Mouse (Mus musculus) cerebellum, adult 9-10 months (tissue): ENCODE data around the gene Apopt1.

Source experiments
- DNase-seq: peaks from one replicate; pipeline ENCODE4 v3.0.0; 2022

Apopt1 gene

DNA sequence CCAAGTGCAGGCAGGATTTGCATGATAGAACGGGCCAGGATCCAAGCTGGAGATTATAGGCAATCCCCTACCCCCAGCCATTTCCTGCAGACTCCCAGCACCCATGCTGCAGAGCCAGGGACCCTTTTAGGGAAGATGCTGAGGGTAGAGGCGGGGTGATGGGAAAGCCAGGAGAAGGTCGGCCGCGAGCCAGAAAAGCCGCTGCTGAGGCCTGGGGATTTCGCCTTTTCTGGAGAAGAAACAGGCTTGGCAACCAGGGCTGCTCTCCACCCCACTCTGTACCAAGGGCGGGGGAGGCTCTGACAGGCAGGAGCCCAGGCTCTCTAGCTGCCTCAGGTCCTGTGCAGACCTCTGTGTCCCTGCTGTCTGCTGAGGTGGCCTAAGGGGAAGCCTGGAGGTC lies 31.8 kb upstream of the Apopt1 start:
- no peak for DNase-seq

DNA sequence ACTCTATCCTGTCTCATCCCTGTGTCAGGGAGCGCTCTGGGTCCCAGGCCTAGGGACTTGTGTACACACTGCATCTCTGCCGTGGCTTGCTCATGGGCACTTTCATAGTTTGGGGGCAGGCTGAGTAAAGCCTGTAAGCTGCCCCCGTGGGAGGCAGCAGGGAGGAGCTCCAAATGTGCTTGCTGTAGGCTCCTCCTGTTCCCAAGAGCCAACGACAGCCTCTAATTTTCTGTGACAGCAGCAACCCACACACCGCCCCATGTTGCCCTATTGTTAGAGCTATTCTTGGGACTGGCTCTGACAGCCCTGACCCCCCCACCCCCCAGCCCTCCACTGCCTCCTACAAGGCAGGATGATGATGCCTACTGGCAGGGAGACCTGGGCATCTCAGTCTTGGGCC lies 31.1 kb upstream of the Apopt1 start:
- DNase-seq, result no peak

DNA sequence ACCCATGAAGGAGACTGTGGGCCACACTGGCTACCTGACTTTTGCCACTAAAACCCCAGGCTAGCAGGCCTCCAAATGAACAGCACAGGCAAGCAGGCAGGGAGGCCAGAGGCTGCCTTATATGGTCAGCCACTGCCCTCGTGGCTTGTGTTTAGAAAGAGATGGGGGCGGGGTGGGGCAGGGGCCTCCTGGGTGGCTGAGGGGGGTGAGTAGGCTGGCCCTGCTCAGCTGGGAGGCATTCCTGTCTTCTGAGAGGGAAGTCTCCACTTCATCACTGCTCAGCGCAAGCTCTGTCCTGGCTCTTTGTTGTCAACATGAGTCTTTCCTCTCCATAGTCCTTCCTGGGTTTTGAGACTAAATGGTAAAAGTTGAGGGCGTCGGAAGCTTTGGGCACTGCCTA lies 30.3 kb upstream of the Apopt1 start:
- DNase-seq, result no peak

DNA sequence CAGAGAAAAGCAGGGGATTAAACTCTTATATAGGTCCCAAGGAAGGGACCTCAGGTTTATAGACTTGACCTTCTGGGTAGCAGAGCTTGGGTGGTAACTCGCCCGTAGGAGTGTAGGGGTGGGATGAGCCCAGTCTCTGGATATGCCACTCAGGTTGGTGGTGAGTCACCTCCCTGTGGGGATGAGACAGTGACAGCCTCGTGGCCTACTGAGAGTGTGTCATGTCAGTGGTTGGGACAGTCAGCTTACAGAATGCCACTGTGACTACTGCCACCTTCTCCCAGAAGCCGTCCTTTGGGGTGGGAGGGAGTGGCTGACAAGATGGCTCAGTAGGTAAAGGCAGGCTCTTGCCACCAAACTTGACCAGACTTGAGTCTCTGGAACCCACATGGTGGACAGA lies 26.7 kb upstream of the Apopt1 start:
- DNase-seq, result peak; percentile 46

DNA sequence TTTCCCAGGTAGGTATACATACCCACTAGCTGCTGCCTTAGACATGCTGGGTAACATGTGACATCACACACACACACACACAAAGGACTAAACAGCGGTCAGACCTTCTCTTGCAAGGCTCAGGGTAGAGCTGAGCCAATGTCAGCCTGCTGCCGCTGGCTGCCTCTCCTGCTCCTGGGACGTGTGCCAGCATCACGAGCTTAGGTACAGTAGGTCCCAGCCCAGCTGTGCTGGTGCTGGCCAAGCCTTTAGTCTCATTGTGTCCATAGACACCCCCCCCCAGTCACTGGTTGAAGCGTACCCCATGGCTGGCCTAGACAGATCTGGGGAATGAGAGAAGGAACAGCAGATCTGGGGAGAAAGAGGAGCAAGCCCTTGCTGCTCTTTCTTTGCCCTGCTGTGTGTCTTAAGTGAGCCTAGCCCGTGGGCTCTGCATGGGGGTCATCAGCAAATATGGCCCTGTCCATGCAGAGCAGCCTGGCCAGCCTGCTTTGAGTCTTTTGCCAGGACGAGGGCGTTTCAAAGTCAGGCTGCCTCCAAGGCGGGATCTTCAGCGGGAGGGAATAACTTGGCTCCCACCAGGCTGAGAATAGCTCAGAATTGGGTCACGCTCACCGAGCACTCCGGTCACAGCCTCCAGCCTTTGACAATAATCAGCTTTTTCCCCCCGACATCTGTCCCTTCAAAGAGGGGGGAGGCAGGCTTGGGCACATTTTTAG lies 25.6 kb upstream of the Apopt1 start:
- DNase-seq, result peak; percentile 82

DNA sequence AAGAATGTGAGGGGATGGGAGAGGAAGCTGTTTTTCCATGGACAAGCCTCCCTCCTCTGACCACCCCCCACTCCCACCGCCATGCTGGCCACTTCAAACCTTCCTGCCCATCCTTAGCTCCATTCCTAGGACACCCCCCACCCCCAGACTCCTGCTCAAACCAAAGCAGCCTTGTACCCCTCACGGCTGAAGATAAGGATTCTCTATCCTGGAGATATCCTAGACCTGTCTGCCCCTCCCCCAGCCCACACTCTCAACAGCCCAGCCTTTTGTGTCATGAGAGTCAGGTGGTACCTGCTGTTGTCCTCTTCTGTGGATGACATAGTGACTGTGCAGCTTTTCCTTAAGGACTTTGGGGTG lies 25.0 kb upstream of the Apopt1 start:
- DNase-seq, result peak; percentile 67

DNA sequence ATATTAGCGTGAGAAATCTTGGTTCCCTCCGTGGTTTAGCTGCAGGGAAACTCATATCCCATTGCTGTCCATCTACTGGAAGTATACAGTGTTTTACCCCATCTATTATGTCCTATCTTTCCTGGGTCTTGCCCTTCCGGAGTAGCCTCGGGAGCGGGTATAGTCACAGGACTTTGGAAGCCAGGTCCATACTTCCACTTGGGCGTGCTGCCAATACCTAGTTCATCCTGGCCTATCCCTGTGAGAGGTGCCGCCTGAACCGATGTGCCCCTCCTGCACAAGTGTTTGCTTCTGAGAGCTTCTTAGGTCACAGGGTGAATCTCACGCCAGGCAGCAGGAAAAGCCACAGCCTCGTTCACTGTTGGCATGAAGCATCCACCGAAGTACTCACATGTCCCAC lies 23.6 kb upstream of the Apopt1 start:
- DNase-seq, result peak; percentile 51

DNA sequence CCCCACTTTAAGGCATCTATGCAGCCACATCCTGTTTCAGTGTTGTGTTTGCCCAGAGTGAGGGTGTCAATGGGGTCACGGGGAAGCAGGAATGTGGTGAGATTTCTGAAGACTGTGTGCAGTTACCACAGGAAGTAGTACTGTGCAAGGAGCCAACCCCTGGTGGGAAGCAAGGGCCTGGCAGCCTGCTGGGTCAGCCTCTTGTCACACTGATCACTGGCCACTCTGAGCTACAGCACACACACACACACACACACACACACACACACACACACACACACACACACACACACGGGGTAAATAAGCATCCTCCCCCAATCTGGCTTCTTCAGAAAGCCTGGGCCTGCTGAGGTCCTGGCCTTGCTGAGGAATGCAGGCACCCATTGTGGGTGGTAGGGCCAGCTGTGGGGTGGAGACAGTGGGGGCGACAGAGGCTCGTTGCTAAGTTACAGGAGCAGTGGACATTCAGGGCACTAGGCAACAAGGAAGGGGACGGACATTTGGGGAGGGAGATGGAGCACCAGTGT lies 21.7 kb upstream of the Apopt1 start:
- no peak for DNase-seq

DNA sequence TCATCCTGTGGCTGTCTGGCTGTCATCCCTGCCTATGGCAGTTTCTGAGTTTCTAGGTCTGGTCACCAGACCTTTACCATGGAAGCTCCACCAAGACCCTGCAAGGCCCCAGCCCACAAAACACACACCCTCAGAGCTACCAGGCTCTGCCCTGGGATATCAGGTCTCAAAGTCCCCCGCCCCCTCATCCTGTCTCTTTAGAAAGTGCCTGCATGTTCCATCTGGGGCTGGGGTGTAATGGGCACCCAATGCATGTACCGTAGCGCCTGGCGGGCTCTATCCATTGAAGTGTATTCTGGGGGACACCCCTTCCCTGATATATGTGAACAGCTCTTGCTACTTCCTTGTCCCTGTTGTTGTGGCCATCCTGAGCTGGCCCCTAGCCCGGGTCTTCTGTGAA lies 20.2 kb upstream of the Apopt1 start:
- no peak for DNase-seq

DNA sequence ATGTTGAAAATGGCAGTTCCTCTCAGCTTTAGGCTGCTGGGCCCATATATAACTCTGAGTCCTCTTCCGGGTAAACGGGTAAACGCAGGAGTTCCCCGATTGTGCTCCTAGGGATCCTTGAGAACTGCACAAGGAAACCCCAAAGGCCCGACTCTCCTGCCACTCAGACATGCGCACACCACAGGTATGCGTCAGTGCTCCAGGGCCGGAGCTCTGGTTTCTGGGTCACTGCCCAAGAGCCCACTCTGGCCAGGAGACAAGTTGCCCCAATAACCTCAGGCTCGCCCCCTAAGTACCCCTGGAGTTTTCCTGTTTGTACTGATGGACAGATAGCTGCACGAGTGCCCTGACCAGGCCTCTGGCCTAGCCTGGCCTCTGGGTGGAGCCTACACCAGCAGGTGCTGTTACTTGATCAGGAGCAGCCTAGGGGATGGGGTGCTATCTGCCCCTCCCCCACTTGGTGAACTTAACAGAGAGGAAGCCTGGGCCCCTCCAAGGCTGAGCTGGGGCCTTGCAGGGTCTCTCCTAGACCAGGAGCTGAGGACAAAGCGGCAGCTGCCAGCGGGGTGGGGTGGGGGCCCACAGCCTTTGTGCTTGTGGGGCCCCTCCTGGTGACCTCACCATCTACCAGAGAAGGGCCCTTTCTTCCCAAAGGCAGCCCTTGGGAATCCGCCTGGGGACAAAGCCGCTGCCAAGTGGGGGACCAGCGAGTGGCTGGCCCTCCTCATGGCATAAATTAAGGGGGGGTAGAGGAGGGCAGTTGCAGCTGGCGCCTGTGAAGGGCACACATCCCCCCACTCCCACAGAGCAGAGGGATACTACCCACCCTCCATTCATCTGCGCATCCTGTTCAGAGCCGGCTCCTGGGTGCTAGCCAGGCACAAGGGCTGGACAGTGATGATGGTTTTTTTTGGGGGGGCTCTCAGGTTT lies 19.5 kb upstream of the Apopt1 start:
- DNase-seq, result peak; percentile 69

DNA sequence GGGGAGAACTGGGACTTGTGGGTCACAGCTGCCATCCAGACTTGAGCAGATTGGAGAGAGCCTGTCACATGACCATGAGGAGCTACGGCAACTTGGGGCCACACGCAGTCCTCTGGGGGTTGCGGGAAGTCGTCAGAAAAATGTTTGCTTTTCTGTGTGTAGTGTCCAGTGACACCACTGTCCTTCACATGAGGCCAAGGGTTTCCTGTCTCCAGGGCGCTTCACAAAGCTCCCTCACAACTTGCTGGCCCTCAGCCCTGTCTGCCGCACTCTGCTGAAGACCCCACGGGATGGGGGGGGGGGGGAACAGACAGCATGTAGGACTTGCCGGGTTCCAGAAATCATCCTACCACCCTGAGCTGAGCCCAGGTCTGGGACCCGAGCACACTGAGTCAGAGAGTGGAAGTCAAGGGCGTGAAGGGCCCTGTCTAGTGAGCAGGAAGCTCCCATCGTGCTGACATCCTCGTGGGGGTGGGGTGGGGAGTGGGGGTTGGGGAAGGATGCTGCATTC lies 18.7 kb upstream of the Apopt1 start:
- no peak for DNase-seq

DNA sequence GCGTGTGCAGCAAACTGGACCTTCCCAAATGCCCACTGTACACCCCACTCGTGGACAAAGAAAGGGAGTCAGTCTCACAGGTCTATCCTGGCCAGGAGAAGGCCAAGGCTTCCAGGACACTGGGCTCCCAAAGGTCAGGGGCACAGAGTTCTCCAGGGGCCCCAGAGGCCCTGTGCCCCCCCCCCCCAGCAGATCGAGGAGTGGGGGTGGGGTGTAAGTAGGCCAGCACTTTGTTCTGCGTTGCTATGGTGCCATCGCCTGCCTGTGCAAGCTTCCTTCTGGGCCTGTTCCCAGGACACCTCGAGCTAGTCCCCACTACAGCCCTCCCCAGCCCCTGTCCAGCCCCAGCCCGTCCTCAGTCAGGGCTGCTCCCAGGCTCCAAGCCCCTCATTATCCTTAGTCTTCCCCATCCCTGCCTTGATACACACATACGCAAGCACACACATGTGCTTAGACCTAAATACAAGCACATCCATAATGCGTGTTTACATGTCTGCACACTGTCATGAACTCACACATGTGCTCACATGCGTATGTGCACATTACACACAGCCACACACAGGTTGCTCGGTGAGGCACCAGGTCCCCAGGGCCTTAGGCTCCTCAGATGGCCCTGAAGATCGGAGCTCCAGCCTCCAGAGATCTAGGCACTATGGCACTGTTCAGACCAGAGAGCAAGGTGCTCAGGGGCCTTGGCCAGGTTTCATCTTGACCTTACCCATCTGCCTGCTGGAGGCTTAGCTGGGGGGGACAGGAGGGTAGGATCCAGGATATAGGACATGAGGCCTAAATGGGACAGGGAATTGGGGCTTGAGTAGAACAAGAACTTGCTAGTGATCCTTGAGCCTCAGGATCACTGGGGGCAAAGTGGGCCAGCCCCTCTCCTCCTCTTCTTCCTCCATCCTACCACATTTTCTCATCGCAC lies 17.9 kb upstream of the Apopt1 start:
- DNase-seq, result no peak

DNA sequence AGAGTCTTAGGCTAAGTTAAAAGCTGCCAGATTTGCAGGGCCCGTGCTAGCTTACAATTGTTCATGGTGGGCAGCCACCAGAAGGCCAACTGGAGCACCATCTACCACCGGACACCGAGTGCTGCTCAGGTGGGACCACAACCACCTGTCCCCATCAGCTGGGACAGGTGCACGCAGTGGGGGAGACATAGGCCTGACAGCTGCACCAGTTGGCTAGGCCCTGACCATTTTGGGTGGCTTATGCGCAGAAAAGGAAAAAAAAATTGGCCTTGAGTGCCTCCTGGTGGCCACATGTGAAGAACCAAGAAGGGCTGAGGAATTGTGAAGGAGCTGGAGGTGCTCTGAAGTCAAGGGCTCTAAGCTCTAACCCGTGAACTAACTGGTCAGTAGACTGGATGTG lies 16.8 kb upstream of the Apopt1 start:
- peak; percentile 90 for DNase-seq

DNA sequence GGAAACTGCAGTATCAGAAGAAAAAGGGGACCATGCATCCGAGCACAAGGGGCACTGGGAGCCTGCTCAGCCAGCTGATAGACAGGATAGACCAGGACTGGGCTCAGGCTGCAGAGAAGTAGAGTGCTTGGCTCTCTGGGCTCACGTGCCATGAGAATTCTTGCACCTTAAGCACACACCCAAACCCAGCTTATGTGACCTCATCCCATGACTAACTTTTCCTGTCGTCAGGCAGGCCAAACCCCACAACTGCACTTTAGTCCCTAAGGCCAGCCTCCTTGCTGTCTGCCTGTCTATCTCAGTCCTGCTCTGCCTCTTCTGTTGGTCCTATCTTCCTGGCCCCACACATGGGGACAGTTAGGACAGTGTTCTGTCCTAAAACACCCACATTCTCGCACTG lies 15.4 kb upstream of the Apopt1 start:
- no peak for DNase-seq

DNA sequence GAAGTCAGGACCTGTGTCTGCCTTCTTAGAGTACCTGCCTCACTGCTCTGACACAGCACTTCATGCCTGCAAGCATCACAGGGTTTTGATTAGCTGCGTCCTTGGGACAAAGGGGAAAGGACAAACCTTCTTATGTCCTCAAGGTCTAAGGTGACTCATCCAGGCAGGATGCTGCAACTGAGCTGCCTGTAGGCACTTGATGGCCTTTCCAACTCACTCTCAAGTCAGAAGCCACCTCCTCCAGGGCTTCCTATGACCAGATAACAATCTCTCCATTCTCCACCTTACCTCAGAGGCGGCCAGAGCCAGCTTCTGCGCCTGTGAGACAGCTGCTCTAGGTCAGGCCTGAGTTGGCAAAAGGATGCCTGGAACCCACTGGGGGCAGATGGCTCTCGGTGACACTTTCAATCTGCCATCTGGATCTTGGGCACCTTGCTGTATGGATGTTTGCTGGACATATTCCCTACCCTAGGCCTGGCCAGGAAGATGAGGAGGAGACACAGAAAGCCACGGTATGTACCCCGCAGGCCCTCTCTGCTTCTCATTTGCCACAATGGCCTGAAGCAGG lies 14.6 kb upstream of the Apopt1 start:
- DNase-seq, result peak; percentile 87

DNA sequence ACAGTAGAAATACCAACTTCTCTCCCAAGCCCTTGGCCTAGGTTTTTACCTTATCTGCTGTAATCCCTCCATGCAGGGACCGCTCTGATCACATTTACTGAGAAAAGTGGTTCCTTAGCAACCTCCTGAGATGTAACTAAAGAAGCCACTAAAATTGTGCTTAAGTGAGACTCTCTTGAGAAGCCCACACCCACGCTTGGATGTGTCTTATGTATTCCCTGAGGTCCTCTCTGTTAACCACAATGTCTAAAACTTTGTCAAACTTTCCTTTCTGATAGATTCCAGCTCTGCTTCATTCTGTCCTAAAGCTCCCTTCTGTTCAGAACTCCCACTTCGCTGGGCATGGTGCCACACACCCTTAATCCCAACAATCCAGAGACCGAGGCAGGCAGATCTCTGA lies 13.5 kb upstream of the Apopt1 start:
- no peak for DNase-seq

DNA sequence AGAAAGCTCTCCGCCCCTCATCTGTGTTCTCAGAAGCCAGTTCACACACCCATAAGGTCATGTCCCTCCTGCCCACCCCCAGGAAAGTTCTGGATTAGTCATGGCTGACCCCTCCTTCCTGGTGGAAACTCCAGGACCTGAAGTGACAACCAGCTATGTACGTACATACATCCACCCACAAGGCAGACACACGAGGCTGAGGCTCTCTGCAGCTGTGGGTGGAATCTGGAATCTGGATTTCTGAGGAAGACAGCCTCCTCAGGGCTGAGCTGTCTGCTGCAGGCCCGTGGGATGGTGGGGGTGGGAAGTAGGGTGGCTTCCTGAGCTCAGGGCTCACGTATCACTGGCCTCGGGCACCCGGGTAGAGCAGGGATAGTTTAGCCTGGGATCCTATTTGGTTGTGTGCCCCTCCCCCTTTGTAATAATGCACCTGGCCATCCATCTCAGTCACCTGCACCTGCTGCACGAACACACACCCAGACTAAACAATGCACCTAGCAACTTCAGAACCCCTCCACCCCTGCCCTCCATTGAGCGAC lies 12.1 kb upstream of the Apopt1 start:
- DNase-seq, result no peak

DNA sequence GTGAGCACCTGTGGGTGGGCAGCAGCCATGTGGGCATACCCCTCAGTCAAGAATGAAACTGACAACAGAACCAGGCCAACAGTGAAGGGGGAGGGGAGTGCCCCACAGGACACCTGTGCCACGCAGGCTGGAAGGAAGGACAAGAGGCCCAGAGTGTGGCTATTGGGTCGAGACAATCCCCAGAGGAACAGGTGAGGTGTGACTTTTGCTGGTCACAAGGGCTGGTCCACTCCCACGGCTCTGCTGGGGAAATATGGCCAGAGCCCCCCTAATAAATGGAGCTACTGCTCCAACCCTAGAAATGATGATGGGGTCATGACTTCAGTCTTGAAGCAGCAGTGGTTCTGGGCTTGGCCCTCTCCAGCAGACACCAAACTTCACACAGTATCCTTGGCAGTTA lies 9.8 kb upstream of the Apopt1 start:
- DNase-seq, result no peak

DNA sequence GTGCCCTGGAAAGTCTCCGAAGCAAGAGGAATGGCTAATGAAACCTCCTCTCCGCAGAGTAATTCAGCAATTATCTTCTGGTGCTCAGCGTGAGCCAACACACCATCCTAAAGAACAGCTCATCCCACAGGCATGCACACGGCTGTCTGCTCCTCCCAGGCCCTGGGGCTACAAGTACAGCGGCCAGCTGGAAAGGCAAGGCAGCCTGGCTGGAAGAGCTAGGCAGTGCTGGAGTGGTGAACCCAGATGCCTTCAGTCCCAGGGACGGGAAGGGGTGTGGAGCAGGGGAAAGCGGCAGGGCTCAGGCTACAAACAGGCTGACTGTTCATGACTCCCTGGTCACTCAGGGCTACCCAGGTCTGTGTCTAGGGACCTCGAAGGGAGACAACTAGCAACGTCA lies 8.5 kb upstream of the Apopt1 start:
- DNase-seq, result no peak

DNA sequence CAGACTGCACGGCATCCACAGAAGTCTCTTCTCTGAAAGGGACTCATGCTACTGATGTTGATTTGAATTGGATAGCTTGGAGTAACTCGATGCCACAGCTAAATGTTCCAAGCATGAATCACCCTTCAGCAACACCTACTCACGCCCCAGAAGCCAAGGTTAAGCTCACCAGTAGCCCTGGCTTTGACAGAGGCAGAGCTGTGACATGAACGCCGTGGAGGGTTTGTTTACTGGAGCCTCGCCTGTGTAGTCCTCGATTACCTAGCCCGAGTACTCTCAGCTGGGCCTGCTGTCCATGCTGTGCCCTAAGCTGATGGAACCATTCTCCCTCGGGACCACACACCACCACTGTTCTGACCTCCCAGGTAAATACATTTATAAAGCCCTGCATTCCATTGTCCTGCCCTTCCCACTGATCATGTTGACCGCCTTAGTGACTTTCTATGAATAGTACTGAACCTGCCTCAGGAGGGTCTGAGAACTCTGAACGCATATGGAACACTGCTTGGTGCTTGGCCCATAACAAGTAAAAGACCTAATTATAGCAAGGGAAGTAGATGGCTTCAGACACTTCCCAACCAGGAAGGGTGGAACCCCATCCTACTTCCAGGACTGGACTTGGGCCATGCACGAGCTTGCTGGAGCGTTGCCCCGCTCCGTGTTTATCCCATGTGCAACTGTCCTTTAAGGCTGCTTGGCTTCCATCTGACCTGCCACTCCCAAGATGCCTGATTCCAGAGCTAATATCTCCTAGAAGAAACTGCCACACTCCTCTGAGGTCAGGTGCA lies 7.7 kb upstream of the Apopt1 start:
- DNase-seq, result no peak

DNA sequence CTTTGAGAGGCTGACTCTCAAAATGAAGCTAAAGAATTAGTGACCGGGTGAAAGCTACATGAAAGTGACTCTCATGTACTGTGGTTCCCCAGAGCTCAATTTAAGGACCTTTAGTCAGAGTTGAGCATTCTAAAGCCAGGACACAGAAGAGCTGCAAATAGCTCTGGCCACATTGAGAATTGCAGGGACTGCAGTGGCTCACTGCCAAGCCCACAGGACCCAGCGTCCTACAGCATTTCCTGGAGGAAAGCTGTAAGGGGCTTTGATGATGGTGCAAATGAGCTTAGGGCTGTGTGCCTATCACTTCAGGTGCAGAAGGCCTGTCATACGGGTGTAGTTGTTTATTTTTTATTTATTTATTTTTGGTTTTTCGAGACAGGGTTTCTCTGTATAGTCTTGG lies 4.9 kb upstream of the Apopt1 start:
- DNase-seq, result no peak
